In genomic region chr16:53598140-53598539, GRCm38 (mm10) we compare ENCODE assay signal across 33 mouse cellular contexts.
"Had no signal": no experiment of that assay in that cellular context is flagged by ENCODE, and none has a peak within 500 bp of the region (broad histone marks: within the 10 kb centered on the region; RNA-seq: fewer than 3 reads in every experiment).

No protein-coding gene starts in this region.

- ATAC-seq: hindbrain, embryonic 16.5 days; hindbrain, postnatal 0 days; inflammation-experienced regulatory T-cells, adult 6 months; intestine, embryonic 15.5 days; intestine, embryonic 16.5 days; intestine, postnatal 0 days had no signal

- H3K9me3 ChIP-seq: heart, embryonic 13.5 days; heart, embryonic 15.5 days; hindbrain, embryonic 10.5 days; hindbrain, embryonic 12.5 days; hindbrain, embryonic 13.5 days; hindbrain, embryonic 15.5 days; intestine, embryonic 15.5 days; kidney, embryonic 15.5 days had no signal

- H3K4me3 ChIP-seq: heart, embryonic 13.5 days; heart, embryonic 15.5 days; hindbrain, embryonic 10.5 days; hindbrain, embryonic 12.5 days; hindbrain, embryonic 13.5 days; hindbrain, embryonic 15.5 days; intestine, embryonic 15.5 days; kidney, embryonic 15.5 days; layer of hippocampus, adult 2 months; left cerebral cortex, adult 2 months had no signal

- H3K4me2 ChIP-seq: heart, embryonic 11.5 days; heart, embryonic 13.5 days; heart, embryonic 15.5 days; hindbrain, embryonic 12.5 days; hindbrain, embryonic 13.5 days; hindbrain, embryonic 14.5 days; hindbrain, embryonic 15.5 days; intestine, embryonic 15.5 days; kidney, embryonic 15.5 days had no signal

- DNase-seq: heart, postnatal 10 days; heart, postnatal 14 days; heart, postnatal 36 days; heart, postnatal 4 days; kidney, adult 11 months; kidney, adult 18-20 months; kidney, adult 2 months; kidney, adult 8-10 months; kidney, adult 9 months; kidney, postnatal 10 days; kidney, postnatal 14 days; kidney, postnatal 25 days; kidney, postnatal 36 days; kidney, postnatal 4 days; layer of hippocampus, postnatal 36 days had no signal

- H3K9ac ChIP-seq: heart, embryonic 13.5 days; heart, embryonic 15.5 days; hindbrain, embryonic 12.5 days; hindbrain, embryonic 13.5 days; hindbrain, embryonic 14.5 days; hindbrain, embryonic 15.5 days; intestine, embryonic 15.5 days; kidney, embryonic 15.5 days had no signal

- H3K36me3 ChIP-seq: heart, embryonic 13.5 days; heart, embryonic 15.5 days; hindbrain, embryonic 10.5 days; hindbrain, embryonic 12.5 days; hindbrain, embryonic 13.5 days; hindbrain, embryonic 15.5 days; intestine, embryonic 15.5 days; kidney, embryonic 15.5 days had no signal

- H3K4me1 ChIP-seq: heart, embryonic 13.5 days; heart, embryonic 15.5 days; hindbrain, embryonic 10.5 days; hindbrain, embryonic 12.5 days; hindbrain, embryonic 13.5 days; hindbrain, embryonic 15.5 days; intestine, embryonic 15.5 days; kidney, embryonic 15.5 days had no signal

- H3K27ac ChIP-seq: heart, embryonic 13.5 days; heart, embryonic 15.5 days; hindbrain, embryonic 10.5 days; hindbrain, embryonic 12.5 days; hindbrain, embryonic 13.5 days; hindbrain, embryonic 14.5 days; hindbrain, embryonic 15.5 days; hindbrain, postnatal 0 days; intestine, embryonic 15.5 days; kidney, embryonic 15.5 days; kidney, postnatal 0 days; layer of hippocampus, adult 2 months; left cerebral cortex, adult 2 months had no signal

- H3K27me3 ChIP-seq: heart, embryonic 13.5 days; heart, embryonic 15.5 days; hindbrain, embryonic 12.5 days; hindbrain, embryonic 13.5 days; hindbrain, embryonic 15.5 days; intestine, embryonic 15.5 days; kidney, embryonic 15.5 days had no signal
